8 mouse cellular contexts compared by ENCODE assay signal in the genomic region with DNA sequence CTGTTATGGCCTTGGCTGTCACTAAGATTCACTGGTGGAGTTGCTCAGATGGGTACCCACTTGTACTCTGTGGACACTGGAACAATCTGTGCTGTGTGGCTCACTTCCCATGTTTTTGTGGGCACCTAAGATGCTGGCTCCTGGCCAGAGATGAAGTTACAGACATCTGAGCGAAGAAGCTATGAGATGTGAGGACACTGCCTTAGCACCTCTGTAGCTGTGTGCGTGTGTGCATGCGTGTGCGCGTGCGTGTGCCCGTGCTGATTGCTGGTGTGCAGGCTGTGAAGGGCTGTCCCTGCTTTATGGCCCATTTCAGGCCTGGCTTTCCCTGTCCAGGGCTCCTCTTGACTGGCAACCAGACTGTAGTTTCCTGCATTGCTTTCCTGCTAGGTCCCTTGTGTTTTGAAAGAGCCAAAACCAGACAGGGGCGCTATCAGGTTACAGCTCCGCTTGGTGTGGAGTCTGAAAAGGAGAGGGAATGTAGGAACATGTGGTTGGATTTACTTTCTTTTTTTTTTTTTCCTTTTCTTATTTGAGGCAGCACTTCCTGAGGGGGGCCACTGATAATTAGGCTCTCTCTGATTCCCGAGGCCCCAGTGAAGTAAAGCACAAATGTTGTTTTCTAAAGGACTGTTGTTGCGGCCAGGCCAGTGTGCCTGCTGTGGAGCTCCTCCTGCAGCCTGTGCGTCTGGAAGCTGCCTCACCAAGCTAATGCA. TPM values are rescaled to one million over a fixed set of nuclear protein-coding genes. Genes with fewer than 3 reads are reported as not detected.
DNase-seq lines count a peak whose midpoint lies in the region; ATAC-seq and TF ChIP-seq lines count a peak whose summit lies in the region.

No protein-coding gene starts in this region.

- peak; percentile 81; the same call in 1 of the 2 replicates for ATAC-seq in limb, embryonic 14.5 days (ENCODE audit: low FRiP score, low read depth)

- peak overlapping the region; percentile 34 for H3K4me2 ChIP-seq in limb, embryonic 14.5 days (replicated peaks; ENCODE audit: low read depth, low read length, severe bottlenecking)

- no peak overlapping the region for H3K9ac ChIP-seq in limb, embryonic 14.5 days (ENCODE audit: low read depth, low read length, severe bottlenecking)

- peak; percentile 97 for DNase-seq in heart, adult 11 months
- no peak for DNase-seq in heart, postnatal 25 days (ENCODE audit: low spot score)
- peak; percentile 84 for DNase-seq in embryo, embryonic 10 days (ENCODE audit: low spot score)
- DNase-seq in heart, embryonic 10.5 days (ENCODE audit: low spot score): no peak
- peak; percentile 81 for DNase-seq in limb, embryonic 14.5 days (ENCODE audit: low spot score)
- no peak for DNase-seq in thymus, postnatal 36 days
- no peak for DNase-seq in testis, postnatal 10 days (ENCODE audit: low spot score)
- DNase-seq in thymus, postnatal 4 days: no peak

- no peak overlapping the region for H3K4me3 ChIP-seq in heart, embryonic 10.5 days
- no peak overlapping the region for H3K4me3 ChIP-seq in limb, embryonic 14.5 days (replicated peaks; ENCODE audit: low read length)

- WGBS in heart, embryonic 10.5 days: 38% methylated on average over 12 of the region's 12 CpGs
- WGBS in limb, embryonic 14.5 days: 5% methylated on average over 12 of the region's 12 CpGs

- H3K9me3 ChIP-seq in heart, embryonic 10.5 days: no peaks in the 10 kb centered on the region
- no peaks in the 10 kb centered on the region for H3K9me3 ChIP-seq in limb, embryonic 14.5 days (ENCODE audit: control insufficient read depth, low read length)

- intact Hi-C loops in heart, postnatal 25 days (cut with DNase I): no loop called here

- H3K27me3 ChIP-seq in heart, embryonic 10.5 days (ENCODE audit: insufficient read depth, poor library complexity, severe bottlenecking): no peaks in the 10 kb centered on the region
- H3K27me3 ChIP-seq in limb, embryonic 14.5 days (ENCODE audit: control insufficient read depth, insufficient read depth, low read length): no peaks in the 10 kb centered on the region

- H3K36me3 ChIP-seq in heart, embryonic 10.5 days: 0 out of 2 replicates have a peak, but pooled peaks cover 1% of the 10 kb centered on the region
- H3K36me3 ChIP-seq in limb, embryonic 14.5 days (ENCODE audit: control insufficient read depth, insufficient read depth, low read length): no peaks in the 10 kb centered on the region

- peaks cover 98% of the 10 kb centered on the region for H3K4me1 ChIP-seq in heart, embryonic 10.5 days
- H3K4me1 ChIP-seq in limb, embryonic 14.5 days (ENCODE audit: control insufficient read depth, insufficient read depth, low read length): peaks cover 89% of the 10 kb centered on the region

- no peak for TF ChIP-seq POLR2A in limb, embryonic 14.5 days (IDR thresholded peaks at IDR 0.05; ENCODE audit: borderline replicate concordance, extremely low read depth, insufficient read depth, insufficient read length)

- H3K27ac ChIP-seq in heart, embryonic 10.5 days: peak overlapping the region; percentile 75
- peak overlapping the region; percentile 87 for H3K27ac ChIP-seq in limb, embryonic 14.5 days (replicated peaks; ENCODE audit: low read depth, low read length)

RNA-seq across cellular contexts. Expression of a gene that starts 21.3 kb away (rescaled TPM):
- 10 to 100 TPM; 11.6 to 12.5 TPM for total RNA-seq in heart, postnatal 25 days (2021)
- polyA plus RNA-seq in heart, embryonic 10.5 days (2016; fragmentation: Nextera tagmentation; extraction: Ambion mirVana): 41.9 and 45.9 TPM in 2 replicates
- polyA plus RNA-seq in limb, embryonic 14.5 days (2012; rRNA removed): 20.4 and 27.4 TPM in 2 replicates
- 38.4 and 43.2 TPM in 2 replicates for polyA plus RNA-seq in limb, embryonic 14.5 days (2014; fragmentation: Nextera tagmentation; extraction: Ambion mirVana)

Comparison
In these comparisons a context has a peak if more than half of its experiments do, and no peak if none do; other contexts are left out.
1. DNase-seq: peak in heart, adult 11 months (single experiment), embryo, embryonic 10 days (single experiment) and limb, embryonic 14.5 days (single experiment); none in heart, postnatal 25 days (single experiment), heart, embryonic 10.5 days (single experiment), thymus, postnatal 36 days (0 of 2), testis, postnatal 10 days (single experiment) and thymus, postnatal 4 days (single experiment).